Mouse (Mus musculus): ENCODE measurements around the gene Mief2.

DNA sequence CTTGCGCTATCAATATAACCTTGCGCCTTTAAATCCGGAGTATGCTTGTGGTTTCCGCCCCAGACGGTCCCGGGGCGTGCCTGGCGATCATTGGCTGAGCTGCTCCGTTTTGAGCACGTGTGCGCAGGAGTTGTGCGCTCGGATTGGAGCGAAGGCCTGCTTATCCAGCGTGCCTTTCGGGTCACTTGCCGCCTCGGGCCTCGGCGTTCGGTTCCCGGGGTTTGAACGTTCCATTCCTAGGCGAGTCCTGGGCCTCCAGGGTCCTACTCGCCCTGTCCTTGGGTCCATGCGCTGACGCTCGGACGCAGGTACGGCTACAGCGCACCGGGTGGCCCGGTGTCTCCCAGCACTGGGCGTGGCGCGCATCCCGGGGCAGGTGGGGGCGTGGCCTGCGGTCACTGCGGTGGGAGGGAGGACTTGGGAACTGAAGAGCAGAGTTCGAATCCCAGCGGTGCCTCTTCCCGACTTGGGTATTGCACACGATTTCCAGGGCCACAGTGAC, at the start of gene Mief2:
- TF ChIP-seq CTCF (IDR thresholded peaks at IDR 0.05; ENCODE audit: extremely low read depth, insufficient read depth, low read length) (no peak), POLR2A (IDR thresholded peaks at IDR 0.05; ENCODE audit: extremely low read depth, insufficient read depth, low read length) (peak; percentile 43; the same call in 1 of the 2 replicates)

All from cortical plate, adult 2 months (tissue).